Mouse (Mus musculus) ES-E14 (cell line): ENCODE results near the gene Clint1. TPM values are rescaled to one million over a fixed set of nuclear protein-coding genes. Genes with fewer than 3 reads are reported as not detected.

ENCODE experiments used
- DNase-seq: peaks from one replicate; pipeline ENCODE4 v3.0.0-alpha.2; 2013; ENCODE audit warnings: low read depth, low spot score
- H3K27ac ChIP-seq: 2 replicates; pipeline ENCODE4 v1.5.1; 2012; ENCODE audit warnings: low read depth, mild to moderate bottlenecking, low read length, moderate library complexity, mixed read lengths; ENCODE audit not compliant: poor library complexity, insufficient read depth, severe bottlenecking
- H3K36me3 ChIP-seq: 2 replicates; pipeline ENCODE4 v1.6.1; 2012; ENCODE audit warnings: mild to moderate bottlenecking, low read length, moderate library complexity, mixed read lengths; ENCODE audit not compliant: control insufficient read depth, poor library complexity, insufficient read depth, severe bottlenecking
- H3K4me1 ChIP-seq, 2 experiments: fragments of 150-350 bp in 1 of 2; sonication (generic) in 1 of 2; 2 replicates each; pipeline ENCODE4 v1.6.1; 2012; ENCODE audit warnings: low read length in 2 of 2, mild to moderate bottlenecking in 1 of 2, mixed read lengths in 1 of 2; ENCODE audit not compliant: control insufficient read depth in 2 of 2, insufficient read depth in 2 of 2, poor library complexity in 1 of 2
- H3K4me3 ChIP-seq, 2 experiments: fragments of 150-350 bp in 1 of 2; sonication (generic) in 1 of 2; 2 replicates each; pipeline ENCODE4 v1.5.1; 2012; ENCODE audit warnings: low read length in 2 of 2, low read depth in 1 of 2, mild to moderate bottlenecking in 1 of 2, mixed read lengths in 1 of 2; ENCODE audit not compliant: insufficient read depth in 1 of 2, poor library complexity in 1 of 2, severe bottlenecking in 1 of 2
- H3K9ac ChIP-seq: 2 replicates; pipeline ENCODE4 v1.6.1; 2012; ENCODE audit warnings: low read depth, mild to moderate bottlenecking, low read length, mixed read lengths; ENCODE audit not compliant: poor library complexity, insufficient read depth, severe bottlenecking
- H3K9me3 ChIP-seq: fragments of 150-350 bp; sonication (generic); 2 replicates; pipeline ENCODE4 v1.6.1; 2012; ENCODE audit warnings: low read depth, mild to moderate bottlenecking, low read length; ENCODE audit not compliant: control insufficient read depth, insufficient read depth
- CHD2 ChIP-seq: IDR thresholded peaks from 2 replicates; pipeline ENCODE4 v1.6.1; 2014; ENCODE audit warnings: mild to moderate bottlenecking, low read depth, low read length, inconsistent platforms
- HCFC1 ChIP-seq: IDR thresholded peaks from 2 replicates; pipeline ENCODE4 v1.6.1; 2012; ENCODE audit warnings: low read length, inconsistent platforms, borderline replicate concordance; ENCODE audit not compliant: insufficient read depth
- MAFK ChIP-seq: IDR thresholded peaks from 2 replicates; pipeline ENCODE4 v1.6.1; 2014; ENCODE audit warnings: mild to moderate bottlenecking, low read depth, low read length, inconsistent platforms; ENCODE audit not compliant: insufficient read depth
- ZC3H11A ChIP-seq: IDR thresholded peaks from 2 replicates; pipeline ENCODE4 v1.6.1; 2012; ENCODE audit warnings: low read depth, mild to moderate bottlenecking, inconsistent platforms, low read length, borderline replicate concordance
- ZNF384 ChIP-seq: IDR thresholded peaks from 2 replicates; pipeline ENCODE4 v1.6.1; 2012; ENCODE audit warnings: low read depth, low read length, inconsistent platforms
- in situ Hi-C, 2 experiments: fragments of 600-800 bp; cut with MboI; formaldehyde crosslinking; loops; one replicate each; pipeline ENCODE4 v1.15.1; 2025; ENCODE audit warnings: low sequenced_read_pairs in 2 of 2, inconsistent platforms in 1 of 2; ENCODE audit not compliant: unreplicated experiment in 2 of 2
- total RNA-seq: library from RNA; depleted of rRNA; stranded (reverse); fragments of 300-350 nt; gene quantifications from 2 replicates; pipeline ENCODE4 v1.2.3, GENCODE M21; 2012; rRNA removed

The Clint1 gene
- 31.0 and 40.7 TPM in 2 replicates for total RNA-seq

DNA sequence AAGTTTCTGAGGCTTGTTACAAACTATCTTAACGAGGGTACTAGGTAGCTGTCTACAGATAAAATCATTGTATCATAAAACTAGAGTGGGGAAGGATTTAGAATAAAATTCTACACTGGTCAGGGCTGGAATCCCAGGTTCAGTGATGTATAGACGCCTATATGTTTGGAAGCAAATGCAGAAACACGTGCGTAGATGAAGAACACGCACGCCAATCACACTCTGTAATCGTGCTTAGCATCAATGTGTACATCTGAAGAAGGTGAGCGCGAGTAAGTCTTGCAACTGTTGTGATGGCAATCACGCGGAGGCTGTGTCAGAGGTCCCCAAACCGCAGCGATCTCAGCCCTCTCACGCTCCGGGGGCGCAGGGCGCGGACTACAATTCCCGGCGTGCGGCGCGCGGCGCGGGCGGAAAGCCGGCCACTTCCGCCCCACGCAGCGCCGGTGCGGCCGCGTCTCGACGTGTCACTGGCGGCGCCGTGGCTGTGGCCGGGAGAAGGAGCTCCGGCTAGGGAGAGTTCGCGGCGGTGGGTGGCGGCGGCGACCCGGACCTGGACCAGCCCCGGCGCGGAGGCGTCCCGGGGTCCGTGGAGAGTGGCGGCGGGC is at the start of gene Clint1:
Gene Clint1 (plus strand): TSS at position 536 of the 608 bp plus-strand sequence.
- in situ Hi-C loops, result no loop called here
- peaks cover 8% of the 10 kb centered on the region for H3K36me3 ChIP-seq

DNA sequence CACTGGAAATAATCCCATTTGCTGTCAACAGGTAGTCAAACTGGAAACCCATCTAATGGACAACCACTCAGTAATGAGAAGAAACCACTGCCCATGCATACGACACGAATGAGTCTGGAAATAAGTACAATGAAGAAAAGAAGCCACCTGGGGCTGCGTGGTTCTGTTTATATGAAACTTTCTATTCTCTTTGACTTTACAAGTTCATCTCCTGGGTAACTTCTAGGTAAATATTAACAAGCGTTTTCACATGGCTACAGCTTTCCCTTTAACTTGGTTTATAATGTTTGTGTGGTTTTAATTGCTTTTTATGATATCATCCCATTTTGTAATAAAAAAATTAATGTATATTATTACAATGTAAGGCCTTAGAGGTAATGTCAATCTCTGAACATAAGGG is 47.8 kb upstream of the Clint1 start:
- H3K9me3 ChIP-seq, result no peaks in the 10 kb centered on the region
- TF ChIP-seq MAFK (no peak), ZC3H11A (no peak), CHD2 (no peak), HCFC1 (no peak), ZNF384 (no peak)
- DNase-seq, result no peak
- in situ Hi-C loops, result no loop called here
- no peak overlapping the region for H3K4me3 ChIP-seq
- no peak overlapping the region for H3K9ac ChIP-seq
- no peak overlapping the region for H3K27ac ChIP-seq
- peaks cover 2% of the 10 kb centered on the region in 2 experiments; a peak in 2 of 4 replicates for H3K4me1 ChIP-seq
- H3K36me3 ChIP-seq, result no peaks in the 10 kb centered on the region

More for the DNA sequence above, at the start of gene Clint1:
- peak; percentile 40 for DNase-seq
- Histone ChIP-seq H3K27ac (no peak within 1 kb of the TSS), H3K4me1 (0 out of 4 replicates have a peak, but pooled peaks cover 1 to 3% of the 10 kb centered on the region in 2 experiments), H3K9me3 (no peaks in the 10 kb centered on the region), H3K4me3 (peak within 1 kb of the TSS; percentile 86 to 96), H3K9ac (peak within 1 kb of the TSS; percentile 90)
- peak; percentile 91 for TF ChIP-seq HCFC1
- TF ChIP-seq ZNF384, result no peak

DNA sequence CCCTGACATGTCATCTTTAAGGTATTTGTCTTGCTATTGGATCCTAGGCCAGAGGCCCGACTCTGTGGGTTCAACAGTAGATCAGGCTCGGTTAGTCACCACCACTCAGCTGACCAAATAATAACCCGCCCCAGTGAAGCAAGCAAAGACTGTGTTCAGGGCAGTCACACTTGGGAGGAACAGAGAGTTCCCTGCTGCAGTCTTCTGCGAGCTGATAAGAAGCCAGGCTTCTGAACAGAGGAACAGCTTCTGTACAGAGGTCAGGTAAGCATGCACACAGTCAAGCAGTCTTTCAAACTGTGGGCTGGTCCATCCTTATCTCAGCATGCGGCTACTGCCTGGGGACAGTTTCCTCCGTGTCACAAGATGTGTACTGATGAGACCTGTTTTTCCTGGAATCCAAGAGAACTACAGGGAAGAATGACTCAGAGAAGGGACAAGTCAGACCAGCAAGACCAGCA is 46.5 kb upstream of the Clint1 start:
- TF ChIP-seq ZC3H11A (no peak), CHD2 (no peak), ZNF384 (no peak), MAFK (no peak), HCFC1 (no peak)
- Histone ChIP-seq H3K36me3 (no peaks in the 10 kb centered on the region), H3K9me3 (no peaks in the 10 kb centered on the region), H3K9ac (no peak overlapping the region), H3K27ac (no peak overlapping the region), H3K4me3 (no peak overlapping the region), H3K4me1 (no peaks in the 10 kb centered on the region)
- in situ Hi-C loops, result no loop called here
- no peak for DNase-seq

DNA sequence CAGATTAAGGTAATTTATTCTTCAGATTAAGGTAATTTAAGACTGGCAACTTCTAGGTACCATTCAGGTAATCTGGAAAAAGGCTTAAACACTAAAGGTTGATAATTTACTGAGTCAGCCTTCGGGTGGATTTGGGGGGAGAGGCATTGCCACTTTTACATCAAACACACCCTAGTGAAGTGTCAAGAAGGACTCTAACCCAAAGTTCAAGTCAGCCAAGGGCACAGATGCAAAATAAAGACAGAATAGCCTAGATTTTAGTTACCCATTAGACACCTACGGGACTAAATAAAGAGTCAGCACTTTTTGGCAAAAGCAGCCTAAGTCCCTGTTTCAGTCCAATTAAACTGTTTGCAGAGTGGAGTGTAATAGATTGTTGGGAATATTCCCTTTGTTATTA is 46.0 kb upstream of the Clint1 start:
- TF ChIP-seq CHD2 (no peak), MAFK (no peak), HCFC1 (no peak), ZC3H11A (no peak), ZNF384 (no peak)
- H3K4me3 ChIP-seq, result no peak overlapping the region
- DNase-seq, result no peak
- no peak overlapping the region for H3K9ac ChIP-seq
- in situ Hi-C loops, result no loop called here
- H3K36me3 ChIP-seq, result no peaks in the 10 kb centered on the region
- no peak overlapping the region for H3K27ac ChIP-seq
- no peaks in the 10 kb centered on the region for H3K9me3 ChIP-seq
- no peaks in the 10 kb centered on the region for H3K4me1 ChIP-seq
